Mouse (Mus musculus) WW6 (cell line): ENCODE data around the gene Gm29094.
"Not testable (repeated sequence)": the region's sequence is repeated elsewhere in the genome, so short reads cannot be mapped to it uniquely, and the experiment has no call there.

Source experiments
- DNase-seq: peaks from one replicate; pipeline ENCODE4 v3.0.0-alpha.2; 2013; ENCODE audit warnings: low read depth, low spot score

Gene Gm29094

DNA sequence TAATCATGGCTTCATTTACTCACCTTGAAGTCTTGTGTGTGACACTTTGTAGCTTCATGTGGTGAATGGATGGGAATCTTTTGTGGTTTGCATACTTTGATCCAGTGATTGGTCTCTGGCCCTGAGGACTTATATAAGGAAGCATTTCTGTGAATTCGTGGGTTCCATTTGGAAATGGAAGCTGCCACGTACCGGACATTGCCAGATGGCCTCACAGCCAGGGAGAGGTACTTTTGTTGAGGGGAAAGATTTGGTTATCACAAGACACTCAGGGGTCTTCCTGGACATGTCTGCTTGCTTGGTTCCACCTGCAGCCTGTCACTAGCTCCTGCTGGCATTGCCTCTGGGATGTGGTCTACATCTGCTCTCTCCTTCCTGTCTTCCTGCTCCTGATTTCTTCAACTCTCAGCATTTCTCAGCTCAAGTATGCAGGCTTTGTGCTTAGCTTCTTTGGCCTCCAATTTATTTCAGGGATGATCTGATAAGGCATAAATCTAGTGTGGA, 41.4 kb downstream of the Gm29094 start:
- DNase-seq, result not testable (repeated sequence)

DNA sequence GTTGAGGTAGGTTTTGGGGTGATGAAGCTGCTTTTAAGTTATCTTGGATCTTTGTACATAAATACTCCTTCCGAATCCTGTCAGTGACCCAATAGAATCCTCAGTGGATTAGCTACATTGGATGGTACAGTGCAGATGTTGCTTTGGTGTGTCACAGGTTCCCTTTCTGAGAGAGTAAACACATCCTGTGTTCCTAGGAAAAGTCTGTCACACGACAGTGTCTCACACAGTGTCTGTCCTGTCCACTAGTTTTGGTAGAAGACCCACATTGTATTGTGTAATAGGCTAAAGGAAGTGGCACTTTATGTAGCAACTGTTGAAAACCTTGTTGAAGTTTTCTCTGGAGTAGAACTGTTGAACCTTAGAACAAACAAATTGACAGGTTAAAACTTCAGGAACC, 54.2 kb downstream of the Gm29094 start:
- DNase-seq, result no peak

DNA sequence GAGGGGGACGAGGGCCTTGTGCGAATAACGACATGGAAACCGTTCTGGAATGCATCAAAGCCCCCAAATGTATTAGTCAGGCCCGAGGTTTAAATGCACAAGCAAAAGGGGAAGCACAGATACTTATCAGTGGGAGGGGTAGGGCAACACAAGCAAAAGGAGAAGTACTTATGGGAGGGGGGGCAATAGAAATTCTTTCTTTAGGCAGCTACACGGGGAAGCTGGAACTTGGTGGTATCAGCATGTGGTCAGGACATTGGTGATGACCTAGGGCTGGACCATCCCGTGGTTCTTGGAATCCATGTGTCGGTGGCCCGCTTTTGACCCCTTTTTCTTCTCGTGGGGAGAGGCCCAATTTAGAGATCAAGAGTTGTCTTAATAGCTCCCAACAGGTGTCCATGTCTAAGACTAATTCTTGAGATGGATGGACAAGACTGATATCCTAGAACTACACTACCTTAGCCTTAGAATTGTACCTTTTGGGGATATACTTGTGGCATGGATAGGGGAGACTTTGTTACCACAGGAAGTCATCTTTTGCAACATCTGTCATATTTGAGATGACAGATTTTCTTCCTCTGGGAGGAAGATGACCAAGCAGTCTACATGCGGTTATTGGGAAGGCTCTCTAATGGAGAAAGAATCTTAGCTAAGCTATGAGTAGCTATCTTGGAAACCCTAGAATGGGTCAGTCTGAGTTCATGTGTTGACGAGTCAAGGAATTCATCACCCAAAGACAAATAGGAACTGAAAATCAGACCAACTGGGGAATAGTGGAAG, 57.6 kb downstream of the Gm29094 start:
- DNase-seq, result no peak

DNA sequence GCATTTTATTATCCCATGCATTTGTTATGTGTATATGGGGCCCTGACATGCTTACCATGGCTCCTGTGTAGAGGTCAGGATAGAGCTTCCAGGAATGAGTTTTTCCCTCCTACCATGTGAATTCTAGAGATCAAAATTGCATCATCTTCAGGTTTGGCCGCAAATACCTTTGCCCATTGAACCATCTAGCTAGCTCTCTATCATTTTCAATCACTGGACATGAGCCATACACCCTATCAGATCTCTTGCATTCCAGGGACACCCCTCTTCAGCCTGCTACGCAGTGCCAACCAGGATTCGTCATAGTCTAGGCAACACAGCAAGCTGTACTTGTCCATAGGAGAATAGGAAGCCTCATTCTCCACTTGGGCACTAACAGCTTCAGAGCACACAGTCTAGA, 64.8 kb downstream of the Gm29094 start:
- DNase-seq, result no peak

DNA sequence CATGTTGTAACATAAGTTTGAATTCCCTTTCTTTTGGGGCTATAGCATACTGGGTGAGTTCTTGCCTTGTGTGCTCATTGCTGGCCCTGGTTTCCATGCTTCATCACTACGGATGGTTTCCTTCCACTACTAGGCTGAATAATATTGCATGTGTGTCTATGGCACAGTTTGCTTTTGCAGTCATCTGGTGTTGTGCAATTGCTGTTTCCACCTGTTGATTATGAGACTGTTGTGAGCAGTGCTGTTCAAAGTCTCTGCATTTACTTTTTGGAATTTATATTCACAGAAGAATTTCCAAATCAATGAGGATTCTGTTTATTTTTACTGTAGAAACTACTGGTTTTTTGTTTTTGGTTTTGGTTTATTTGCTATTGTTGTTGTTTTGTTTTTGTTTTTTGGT, 65.4 kb downstream of the Gm29094 start:
- DNase-seq, result no peak
